Mouse (Mus musculus): Measurements from ENCODE around the gene Crat.

The Crat gene

DNA sequence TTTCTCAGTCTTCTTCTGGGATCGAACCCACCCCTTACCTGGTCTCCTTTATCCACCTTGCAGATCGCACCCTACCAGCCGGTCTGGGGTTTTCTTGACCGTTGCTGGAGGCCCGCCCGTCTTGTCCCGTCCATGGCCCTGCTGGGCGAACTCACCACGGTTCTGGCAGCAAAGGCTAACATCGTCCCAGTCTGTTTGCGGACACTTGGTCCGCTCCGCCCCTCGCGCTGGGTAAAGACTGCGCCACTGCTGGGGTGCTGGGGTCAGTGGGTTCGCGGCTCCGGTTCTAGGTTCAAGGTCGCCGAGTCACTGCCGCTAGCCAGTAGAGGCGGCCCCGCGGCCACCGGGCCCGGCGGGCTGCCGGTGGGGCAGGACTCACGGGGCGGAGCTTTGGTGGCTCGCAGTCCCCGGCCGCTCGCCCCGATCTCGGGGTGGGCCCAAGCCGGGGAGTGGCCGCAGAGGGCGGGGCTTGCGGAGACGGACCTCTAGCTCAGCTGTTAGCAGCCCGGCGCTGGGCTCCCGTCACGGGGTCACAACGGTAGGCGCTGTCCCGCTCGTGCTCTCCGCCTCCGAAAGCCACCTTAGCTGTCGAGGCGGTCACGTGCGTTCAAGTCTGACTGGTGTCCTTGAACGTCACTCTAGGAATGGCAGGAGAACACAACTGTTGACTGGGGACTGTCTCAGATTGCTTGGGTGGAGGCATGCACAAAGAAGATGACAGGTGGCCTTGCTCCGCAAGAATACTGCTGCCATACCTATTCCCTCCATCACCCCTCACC is at the start of gene Crat:
Crat (minus strand) TSS at position 657 of the 779 bp plus-strand sequence.
- DNase-seq (ENCODE audit: low spot score), result peak; percentile 96

DNA sequence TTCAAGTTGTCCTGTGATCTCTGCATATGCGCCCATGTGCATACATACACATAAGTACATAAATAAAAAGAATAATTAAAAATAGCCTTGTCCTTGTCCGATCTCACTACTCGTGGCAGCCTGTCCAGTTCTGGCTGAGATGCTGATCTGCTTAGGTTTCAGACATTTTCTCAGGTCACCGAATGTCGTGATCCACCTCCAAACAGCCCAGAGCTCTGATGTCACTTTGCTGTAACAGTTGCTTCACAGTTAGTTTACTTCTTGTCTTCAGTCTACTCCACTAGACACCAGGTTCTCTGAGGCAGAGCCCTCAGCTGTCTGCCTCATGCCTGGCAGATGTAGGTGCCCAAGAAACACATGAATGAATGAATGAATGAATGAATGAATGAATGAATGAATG is 48.8 kb upstream of the Crat start:
- DNase-seq (ENCODE audit: low spot score), result no peak

DNA sequence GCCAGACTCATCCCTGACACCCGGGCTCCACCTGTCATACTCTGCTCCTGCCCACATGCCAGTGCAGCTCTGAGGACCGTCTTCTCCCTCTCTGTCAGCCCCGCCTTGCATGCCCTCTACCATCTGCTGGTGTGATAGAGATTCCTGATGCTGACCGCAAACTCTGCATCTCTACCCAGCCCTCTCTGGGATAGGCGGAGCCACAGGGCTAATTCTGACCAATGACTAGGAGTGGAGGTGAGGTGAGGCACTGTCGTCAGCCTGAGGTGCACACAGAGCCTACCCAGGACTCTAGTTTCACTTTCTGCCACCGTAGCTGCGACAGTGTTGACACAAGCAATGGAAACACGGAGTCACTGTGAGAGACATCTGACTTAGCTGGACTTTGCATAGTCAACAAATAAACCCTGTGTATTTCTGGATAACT is 48.3 kb upstream of the Crat start:
- DNase-seq (ENCODE audit: low spot score), result peak; percentile 74

DNA sequence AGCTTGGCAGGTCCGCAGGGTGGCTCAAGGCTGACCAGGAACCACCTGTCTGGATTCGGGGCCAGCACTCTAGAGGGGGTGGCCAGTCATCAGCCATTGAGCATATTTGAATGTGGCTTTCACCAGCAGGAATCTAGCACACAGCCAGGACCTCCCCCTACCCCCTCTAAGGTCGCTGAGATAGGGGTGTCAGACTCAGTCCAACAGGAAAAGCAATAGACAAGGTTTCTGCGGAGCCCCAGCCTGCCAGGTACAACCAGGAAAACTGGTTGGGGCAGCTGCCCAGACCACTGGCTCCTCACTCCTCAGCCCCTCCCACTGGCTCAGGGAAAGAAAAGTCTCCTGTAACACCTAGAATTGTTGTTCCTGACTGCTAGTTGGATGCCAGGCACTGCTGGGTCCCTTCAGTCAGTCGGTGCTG is 47.7 kb upstream of the Crat start:
- no peak for DNase-seq (ENCODE audit: low spot score)

DNA sequence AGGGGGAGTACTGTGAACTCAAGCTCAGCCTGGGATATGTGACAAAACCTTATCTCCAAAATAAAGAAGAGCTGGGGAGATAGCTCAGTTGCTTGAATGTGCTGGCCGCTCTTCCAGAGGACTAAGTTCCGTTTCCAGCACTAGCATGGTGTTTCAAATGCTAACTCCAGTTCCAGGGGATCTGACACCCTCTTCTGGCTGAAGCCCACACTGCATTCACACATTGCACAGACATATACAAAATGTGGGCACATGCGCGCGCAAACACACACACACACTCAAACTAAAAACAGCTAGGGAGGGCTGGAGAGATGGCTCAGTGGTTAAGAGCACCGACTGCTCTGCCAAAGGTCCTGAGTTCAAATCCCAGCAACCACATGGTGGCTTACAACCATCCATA is 43.6 kb upstream of the Crat start:
- no peak for DNase-seq (ENCODE audit: low spot score)

DNA sequence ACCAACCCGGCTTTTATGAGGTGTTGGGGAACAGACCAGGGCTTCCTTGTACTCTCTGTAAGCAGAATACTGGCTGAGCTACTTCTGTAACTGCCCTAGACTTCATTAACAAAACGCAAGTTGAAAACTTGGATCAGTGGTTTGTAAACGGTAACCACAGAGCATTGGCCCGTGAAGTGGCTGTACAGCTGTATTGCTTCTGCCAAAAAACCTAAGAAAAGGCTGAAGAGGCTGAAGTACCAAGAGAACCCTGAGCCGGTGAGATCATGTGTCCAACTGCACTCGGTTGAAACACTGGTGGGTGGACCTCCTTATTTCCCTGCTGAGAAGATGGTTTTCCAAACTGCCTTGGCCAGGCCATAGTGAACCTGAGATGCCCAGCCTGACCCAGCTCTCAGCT is 42.7 kb upstream of the Crat start:
- no peak for DNase-seq (ENCODE audit: low spot score)

DNA sequence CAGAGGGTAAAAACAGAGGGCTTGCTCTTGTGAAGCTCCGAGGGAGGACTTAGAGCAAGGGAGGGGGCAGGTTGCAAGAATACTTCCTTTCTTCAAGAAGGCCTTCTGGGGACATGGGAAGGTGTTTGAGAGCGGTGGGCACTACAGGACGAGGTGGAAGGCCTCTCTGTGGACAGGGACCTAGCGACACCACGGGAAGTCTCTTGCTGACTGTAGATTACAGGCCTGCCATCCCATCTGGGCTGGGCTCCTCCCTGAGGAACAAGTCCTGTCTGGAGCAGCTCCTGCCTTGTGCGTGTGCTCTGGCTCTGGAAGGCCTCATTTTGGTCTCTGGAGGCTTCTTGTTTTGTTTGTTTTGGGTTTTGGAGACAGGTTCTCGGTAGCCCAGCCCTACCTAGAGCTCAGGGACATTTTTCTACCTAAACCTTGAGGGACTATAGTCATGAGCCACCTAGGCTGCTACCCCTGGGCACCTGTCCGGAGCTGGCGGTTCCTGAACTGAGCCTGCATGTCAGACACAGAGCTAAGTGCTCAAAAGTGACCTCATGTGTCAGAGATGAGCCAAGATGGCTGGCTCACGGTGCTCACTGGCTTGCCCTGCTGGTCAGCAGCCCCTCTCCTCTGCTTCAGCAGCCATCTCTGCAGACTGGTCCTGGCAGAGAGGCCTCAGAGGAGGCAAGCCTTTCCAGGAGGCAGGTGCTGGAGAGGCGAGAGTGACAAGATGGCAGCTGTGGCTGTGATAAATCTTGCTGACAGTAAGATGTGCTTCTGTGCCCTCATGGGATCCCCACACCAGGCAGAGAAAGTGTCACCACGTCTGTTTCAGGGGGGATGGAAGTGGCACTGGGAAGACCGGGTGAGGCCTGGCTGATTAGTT is 40.7 kb upstream of the Crat start:
- DNase-seq (ENCODE audit: low spot score), result no peak

DNA sequence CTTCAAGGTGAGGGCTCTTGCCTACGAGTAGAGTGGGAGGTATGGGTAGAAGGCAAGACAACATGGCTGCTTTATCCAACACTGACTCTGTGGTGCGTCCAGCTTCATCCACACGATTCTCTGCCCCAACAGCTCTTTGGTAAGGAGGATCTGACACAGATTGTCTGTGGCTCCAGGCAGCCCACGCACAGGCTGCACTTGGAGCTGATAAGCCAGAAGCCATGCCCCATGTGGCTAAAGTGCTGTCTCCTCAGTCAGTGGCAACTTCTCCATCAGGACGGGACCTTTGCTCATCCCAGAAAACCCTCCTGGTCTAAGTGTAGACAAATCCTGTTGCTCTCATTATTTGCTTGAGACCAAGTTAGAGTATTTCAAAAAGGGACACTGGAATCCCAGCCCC is 39.0 kb upstream of the Crat start:
- DNase-seq (ENCODE audit: low spot score), result no peak

DNA sequence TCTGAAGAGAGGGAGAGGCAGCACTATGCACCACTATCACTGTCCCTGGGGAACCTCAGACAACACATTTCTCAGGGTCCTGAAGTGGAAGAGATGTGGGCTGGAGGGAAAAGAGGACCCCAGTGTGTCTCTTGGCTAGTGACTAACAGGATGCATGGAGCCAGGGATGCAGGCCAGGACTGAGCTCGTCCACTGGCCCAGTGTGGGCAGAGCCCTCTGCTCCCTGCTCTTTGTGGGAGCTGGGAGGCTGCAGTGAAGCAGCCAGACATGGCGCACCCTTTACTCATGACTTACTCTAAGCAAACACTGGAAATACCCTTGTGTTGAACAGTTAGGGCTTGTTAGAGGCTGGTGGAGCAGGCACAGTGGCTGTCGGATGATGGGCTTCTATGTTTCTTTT is 38.0 kb upstream of the Crat start:
- DNase-seq (ENCODE audit: low spot score), result no peak

DNA sequence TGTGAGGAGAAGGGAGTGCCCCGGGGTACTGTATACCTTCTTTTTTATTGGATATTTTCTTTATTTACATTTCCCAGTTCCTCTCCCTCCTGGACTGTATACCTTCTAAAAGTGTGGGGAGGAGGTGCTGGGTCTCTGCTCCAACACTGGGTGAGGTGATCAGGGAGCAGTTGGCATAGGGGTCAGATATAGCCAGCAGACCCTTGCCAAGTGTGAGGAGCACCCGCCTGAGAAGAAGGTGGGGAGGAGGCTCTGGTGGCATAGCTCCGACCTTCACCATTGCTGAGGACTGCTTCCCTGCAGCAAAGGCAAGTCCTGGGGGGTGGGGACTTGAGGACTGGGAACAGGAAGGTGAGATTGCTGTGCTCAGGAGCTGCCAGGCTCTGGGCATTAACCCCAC is 35.9 kb upstream of the Crat start:
- DNase-seq (ENCODE audit: low spot score), result no peak

DNA sequence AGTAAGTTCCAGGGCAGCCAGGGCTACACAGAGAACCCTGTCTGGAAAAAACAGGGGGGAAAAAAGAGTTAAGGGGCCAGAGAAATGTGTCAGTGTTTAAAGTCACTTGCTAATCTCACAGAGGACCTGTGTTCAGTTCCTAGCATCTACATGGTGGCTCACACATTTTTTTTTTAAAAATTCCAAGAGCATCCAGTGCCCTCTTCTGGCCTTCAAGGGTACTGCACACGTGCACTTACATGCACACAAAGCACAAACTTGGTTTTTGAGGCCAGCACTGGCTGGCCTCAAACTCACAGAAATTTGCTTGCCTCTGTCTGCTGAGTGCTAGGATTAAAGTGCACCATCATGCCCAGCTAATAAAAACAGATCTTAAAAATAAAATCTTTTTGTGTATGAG is 34.9 kb upstream of the Crat start:
- DNase-seq (ENCODE audit: low spot score), result no peak

DNA sequence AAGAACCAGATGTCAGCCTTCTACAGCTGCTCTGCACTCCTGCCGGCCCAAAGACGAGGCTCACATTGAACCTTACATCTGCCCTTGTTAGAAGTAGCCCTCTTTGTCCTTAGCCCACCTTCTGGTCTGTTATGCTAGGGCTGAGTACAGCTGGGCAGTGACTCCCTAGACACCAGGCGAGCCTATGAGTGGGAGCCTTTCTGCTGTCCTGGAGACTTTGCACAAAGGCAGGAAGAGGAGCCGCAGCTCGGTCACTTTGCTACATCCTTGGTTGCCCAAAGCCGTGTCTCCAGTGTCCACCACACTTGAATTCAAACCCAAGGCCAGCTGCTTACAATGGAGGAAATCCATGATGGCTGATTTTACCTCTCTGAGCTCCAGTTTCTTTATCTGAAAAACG is 32.8 kb upstream of the Crat start:
- DNase-seq (ENCODE audit: low spot score), result no peak

DNA sequence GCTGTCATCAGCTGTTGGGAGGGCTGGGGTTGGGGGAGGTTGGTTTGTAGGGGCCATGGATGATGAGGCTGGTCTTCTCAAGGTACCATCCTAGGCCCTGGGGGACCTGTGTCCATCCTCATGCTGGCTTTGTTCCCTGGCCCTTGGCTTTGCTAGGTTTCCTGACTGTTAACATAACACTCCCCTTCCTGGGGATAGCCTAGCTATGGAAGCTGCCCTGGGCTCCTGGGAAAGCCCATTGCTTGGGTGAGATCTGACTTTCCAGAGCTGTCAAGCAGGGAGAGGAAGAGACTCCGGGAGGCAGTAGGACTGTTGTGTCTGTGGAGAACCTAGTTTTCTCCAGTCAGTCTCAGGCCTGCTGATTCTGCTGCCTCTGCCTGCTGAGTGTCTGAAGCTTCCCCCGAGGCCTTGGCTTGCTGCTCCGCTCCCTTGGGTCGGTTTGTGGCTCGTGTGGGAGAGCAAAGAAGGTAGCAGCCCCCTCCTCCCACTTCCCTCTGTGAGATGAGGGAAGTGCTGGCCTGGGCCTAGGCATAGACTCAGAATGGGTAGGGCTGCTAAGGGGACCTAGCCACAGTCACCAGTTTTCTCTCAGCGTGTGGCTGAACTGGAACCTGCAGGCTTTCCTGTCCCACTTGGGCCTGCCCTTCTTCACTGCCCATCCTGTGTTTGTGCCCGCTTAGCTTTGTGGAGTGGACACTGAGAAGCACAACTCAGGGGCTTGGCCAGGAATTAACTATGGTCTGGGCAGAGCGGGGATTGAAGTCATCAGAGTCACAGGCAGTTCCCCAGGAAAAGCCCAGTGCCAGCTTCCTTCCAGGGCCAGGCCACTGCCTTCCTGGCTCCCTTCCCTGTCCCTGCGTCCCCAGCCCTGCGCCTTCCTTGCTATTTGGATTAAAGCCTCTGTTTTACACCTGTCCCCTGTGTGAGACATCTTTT is 31.5 kb upstream of the Crat start:
- DNase-seq (ENCODE audit: low spot score), result no peak

DNA sequence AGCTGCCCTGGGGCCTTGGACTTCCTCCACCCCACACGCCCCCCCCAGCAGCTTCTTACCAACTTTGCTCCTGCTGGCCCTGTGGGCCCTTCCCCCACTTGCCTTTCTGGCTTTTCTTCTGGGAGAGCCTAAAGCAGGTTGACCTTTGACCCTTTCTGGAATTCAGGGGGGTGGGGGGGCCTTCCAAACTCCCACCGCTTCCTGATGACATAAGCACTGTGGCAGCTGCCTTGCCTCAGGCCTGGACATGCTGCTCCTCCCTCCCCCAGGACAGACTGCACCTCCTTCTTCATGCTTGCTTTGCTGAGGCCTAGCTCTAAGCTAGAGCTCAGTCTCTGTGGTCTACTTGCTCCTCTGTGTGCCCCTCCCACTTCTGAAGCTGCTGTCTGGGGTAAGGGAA is 29.7 kb upstream of the Crat start:
- peak; percentile 61 for DNase-seq (ENCODE audit: low spot score)

DNA sequence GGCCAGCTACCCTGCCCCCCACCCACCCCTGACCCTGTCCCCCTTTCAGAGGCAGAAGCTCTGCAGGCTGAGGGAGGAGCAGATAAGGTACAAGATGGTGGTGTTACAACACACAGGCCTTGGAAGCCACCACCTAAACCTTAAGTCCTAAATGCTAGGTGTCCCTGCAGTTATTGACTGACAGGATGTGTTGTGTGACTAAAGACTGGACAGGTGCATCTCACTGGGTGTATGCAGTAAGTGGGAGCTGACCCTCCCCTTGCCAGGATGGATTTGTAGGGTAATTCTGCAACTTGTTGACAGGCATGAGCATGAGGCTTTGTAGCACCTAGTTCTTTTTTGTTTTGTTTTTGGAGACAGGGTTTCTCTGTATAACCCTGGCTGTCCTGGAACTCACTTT is 28.8 kb upstream of the Crat start:
- DNase-seq (ENCODE audit: low spot score), result no peak

DNA sequence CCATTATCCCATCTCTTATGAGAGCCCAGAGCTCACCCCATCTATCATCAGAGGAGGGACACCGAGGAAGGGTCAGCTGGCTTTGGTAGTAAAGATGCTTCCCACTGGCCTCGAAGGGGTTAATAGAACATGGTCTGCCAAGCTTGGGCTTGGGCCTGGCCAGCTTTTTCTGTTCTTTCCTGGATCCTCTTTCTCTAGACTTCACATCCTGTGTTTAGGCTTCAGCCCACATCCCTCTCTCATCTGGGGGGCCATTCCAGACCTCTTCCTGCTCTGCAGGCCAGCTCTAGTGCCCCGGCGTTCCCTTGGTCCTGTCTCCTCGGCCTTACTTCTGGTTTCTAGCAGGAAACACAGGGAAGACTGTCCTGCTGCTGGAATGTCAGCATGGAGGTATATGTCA is 28.4 kb upstream of the Crat start:
- DNase-seq (ENCODE audit: low spot score), result no peak

DNA sequence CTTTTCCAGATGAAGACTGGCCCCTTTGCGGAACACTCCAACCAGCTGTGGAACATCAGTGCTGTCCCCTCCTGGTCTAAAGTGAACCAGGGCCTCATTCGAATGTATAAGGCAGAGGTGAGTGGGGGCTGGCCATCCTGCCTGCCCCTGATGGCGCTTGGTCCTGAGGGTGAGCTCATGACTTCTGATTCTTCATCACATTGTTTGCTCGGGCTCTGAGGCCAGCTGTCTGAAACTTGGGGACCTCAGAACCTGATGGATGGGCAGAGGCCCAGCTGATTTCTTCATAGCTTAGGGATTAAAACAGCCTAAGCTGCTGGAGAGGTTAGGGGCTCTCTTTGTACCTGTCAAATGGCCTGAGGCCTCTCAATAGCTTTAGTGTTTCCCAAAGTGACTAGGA is 27.7 kb upstream of the Crat start:
- DNase-seq (ENCODE audit: low spot score), result no peak

DNA sequence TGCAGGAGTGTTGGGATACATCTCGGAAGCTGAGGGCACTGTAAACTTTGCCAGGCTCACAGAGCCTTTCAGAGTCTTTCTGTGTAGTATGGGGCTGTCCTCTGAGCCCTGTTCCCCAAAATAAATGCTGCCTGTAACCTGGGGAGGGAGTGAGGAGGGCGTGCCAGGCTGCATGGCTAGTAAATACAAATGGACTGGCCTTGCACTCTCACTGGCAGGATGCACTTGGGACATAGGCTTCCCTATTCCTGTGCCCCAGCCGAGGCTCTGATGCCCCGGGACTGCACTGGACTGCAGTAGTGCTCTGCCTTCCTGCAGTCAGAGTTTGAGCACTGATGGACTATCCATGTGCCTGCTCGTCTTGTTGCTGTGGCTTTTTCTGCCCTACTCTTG is 26.9 kb upstream of the Crat start:
- no peak for DNase-seq (ENCODE audit: low spot score)

DNA sequence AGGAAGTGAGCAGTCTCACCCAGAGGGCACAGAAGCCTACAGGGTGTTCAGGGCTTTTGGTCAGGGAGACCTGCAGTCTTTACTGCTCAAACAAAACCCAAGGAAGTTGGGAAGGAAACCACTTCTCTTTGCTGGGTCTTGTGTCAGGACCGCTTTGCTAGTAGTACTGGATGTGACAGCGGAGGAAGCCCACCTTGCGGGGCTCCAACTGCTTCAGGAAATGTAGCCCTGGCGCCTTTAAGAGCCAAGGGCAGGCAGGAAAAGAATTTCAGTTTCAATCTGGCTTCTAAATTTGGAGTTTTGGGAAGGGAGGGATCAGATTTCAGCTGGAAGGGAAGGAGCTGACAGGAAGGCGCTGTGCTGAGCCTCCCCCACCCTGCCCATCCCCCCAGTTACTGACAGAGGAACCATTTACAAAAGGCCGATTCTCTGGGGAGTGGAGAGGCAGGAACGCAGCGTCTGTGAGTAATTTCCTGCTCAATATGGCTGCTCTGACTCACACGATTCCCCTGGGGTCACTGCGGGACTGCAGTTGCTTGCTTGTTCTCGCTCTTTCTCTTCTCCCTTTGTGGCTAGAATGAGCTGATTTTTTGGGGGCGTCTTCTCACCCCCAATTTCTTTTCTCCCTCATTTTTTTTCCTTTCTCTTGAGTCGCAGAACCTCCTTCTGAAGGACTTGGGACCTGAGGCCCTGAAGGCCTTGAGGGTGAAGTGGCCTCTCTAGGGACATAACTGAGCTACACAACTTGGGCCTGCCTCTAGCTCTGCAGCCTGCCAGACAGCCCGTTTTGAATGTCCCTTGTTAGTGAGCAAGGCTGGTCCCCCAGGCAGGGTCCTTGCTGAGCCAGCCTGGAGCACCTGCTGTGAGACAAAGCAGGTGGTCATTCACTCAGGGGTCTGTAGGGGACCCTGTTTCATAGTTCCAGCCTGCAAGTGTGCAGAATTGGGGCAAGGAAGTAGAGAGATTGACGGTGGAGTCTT is 26.2 kb upstream of the Crat start:
- peak; percentile 99 for DNase-seq (ENCODE audit: low spot score)

DNA sequence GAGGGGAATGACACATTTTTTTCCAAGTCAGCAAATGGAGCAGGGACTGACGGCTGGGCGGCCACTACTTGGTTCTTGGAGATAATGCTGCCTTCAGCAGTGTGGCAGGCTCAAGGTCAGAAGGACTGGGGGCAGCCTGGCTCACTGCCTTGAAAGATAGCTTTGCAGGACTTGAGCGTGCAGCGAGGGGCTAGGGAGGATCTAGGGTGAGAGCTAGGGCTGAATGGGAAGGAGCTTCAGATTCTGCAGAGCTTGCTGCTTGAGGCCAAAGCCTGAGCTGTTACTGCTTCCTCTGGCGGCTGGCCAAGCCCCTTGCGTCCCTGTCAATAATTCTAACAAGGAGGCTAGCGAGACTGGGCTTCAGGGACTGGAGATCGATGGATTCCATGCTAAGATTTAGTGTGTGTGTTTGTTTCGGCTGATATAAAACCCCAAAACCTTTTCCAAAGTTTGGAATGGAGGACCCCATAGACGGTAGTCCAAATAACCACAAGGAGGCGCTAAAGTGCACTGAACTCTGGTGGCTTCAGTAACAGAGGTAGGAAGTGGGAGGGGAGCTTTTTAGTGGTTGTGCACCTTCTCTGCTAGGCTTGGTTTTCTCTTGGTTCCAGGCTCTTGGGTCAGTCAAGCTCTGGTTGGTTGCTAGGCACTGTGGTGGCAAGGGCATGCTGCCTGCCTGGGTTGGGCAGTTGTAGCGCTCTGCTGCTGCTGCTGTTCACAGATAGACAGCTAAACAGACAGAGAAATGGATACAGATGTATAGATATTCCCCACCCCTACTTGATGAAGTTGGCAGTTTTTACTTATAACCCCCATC is 25.3 kb upstream of the Crat start:
- peak; percentile 87 for DNase-seq (ENCODE audit: low spot score)

All from adipocyte (in vitro differentiated cells).